Mouse (Mus musculus): Measurements from ENCODE around the gene Tns3. TPM values are rescaled to one million over a fixed set of nuclear protein-coding genes. Genes with fewer than 3 reads are reported as not detected.
A peak's percentile ranks its signal among the peaks of the same experiment; 100 is the strongest.

Gene Tns3
- polyA plus RNA-seq, 1 experiment from 2014 or later: 31.5 TPM

DNA sequence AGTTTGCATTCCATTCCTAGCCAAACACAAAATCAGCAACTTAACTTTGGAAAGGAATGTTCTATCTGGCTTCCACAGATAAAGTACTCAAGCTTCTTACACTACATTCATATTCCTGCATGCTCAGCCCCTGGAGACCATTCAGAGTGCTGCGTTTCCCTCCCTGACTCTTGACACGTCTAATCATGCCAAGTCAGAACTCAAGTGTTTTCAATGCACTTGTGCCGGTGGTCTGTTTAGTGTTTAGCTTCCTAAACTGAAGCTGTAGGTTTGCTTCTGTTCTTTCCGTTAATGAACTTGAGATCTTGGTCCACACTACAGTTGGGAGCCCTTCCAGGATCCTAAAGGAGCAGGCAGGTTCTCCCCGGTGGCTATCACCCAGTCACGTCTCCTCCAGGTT is 163.5 kb downstream of the Tns3 start:
- no peaks in the 10 kb centered on the region for H3K27me3 ChIP-seq (ENCODE audit: insufficient read depth, low read length)
- no peak overlapping the region for H3K27ac ChIP-seq (ENCODE audit: low read length)
- no peak for ATAC-seq (ENCODE audit: low FRiP score, low TSS enrichment)
- H3K4me3 ChIP-seq (ENCODE audit: low read length): no peak overlapping the region
- H3K4me1 ChIP-seq (ENCODE audit: insufficient read depth, low read length): peaks cover 30% of the 10 kb centered on the region
- 86% methylated on average over 6 of the region's 6 CpGs for WGBS
- no peak overlapping the region for H3K4me2 ChIP-seq (replicated peaks; ENCODE audit: low read depth, low read length)
- H3K9ac ChIP-seq (replicated peaks; ENCODE audit: low read length): no peak overlapping the region
- H3K9me3 ChIP-seq (ENCODE audit: low read length): no peaks in the 10 kb centered on the region
- H3K36me3 ChIP-seq (ENCODE audit: insufficient read depth, low read length): peaks cover 8% of the 10 kb centered on the region

DNA sequence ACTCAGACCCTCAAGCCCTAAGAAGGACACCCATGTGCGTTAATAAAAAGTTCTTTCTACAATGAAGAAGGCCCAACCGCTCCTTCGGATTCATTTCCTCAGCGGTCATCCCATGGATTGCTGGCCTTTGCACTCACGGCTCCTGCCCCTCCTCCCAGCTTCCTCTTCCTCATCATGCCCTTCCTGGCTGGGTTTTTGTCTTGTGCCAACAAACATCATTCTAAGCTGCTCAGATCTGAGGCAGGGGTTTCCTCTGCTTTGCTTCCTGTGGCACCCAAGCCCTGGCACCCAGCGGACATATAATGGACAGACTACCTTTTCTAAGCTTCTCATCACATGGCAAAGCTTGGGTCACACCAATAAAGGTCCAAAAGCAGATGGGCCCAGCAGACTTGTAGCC is 167.2 kb downstream of the Tns3 start:
- no peak overlapping the region for H3K9ac ChIP-seq (replicated peaks; ENCODE audit: low read length)
- no peak overlapping the region for H3K4me2 ChIP-seq (replicated peaks; ENCODE audit: low read depth, low read length)
- no peaks in the 10 kb centered on the region for H3K9me3 ChIP-seq (ENCODE audit: low read length)
- H3K4me3 ChIP-seq (ENCODE audit: low read length): no peak overlapping the region
- peaks cover 14% of the 10 kb centered on the region for H3K36me3 ChIP-seq (ENCODE audit: insufficient read depth, low read length)
- no peak for ATAC-seq (ENCODE audit: low FRiP score, low TSS enrichment)
- H3K4me1 ChIP-seq (ENCODE audit: insufficient read depth, low read length): peaks cover 16% of the 10 kb centered on the region
- no peaks in the 10 kb centered on the region for H3K27me3 ChIP-seq (ENCODE audit: insufficient read depth, low read length)
- peak overlapping the region; percentile 85 for H3K27ac ChIP-seq (ENCODE audit: low read length)
- 77% methylated on average over 6 of the region's 6 CpGs for WGBS

- no peaks in the 10 kb centered on the region for H3K9me3 ChIP-seq (ENCODE audit: low read length)
- peaks cover 19% of the 10 kb centered on the region for H3K36me3 ChIP-seq (ENCODE audit: insufficient read depth, low read length)
- WGBS: 24% methylated on average over 5 of the region's 5 CpGs
- H3K27ac ChIP-seq (ENCODE audit: low read length): peak overlapping the region; percentile 85
- H3K4me1 ChIP-seq (ENCODE audit: insufficient read depth, low read length): peaks cover 16% of the 10 kb centered on the region
- no peak overlapping the region for H3K4me2 ChIP-seq (replicated peaks; ENCODE audit: low read depth, low read length)
- ATAC-seq (ENCODE audit: low FRiP score, low TSS enrichment): peak; percentile 43; the same call in 1 of the 2 replicates
- no peaks in the 10 kb centered on the region for H3K27me3 ChIP-seq (ENCODE audit: insufficient read depth, low read length)
- H3K9ac ChIP-seq (replicated peaks; ENCODE audit: low read length): no peak overlapping the region
- no peak overlapping the region for H3K4me3 ChIP-seq (ENCODE audit: low read length)
Measured at GRCm38 (mm10) chr11:8496686-8497085, 167.6 kb downstream of the Tns3 start.

- H3K36me3 ChIP-seq (ENCODE audit: insufficient read depth, low read length): peaks cover 27% of the 10 kb centered on the region
- no peaks in the 10 kb centered on the region for H3K27me3 ChIP-seq (ENCODE audit: insufficient read depth, low read length)
- peaks cover 16% of the 10 kb centered on the region for H3K4me1 ChIP-seq (ENCODE audit: insufficient read depth, low read length)
- H3K4me3 ChIP-seq (ENCODE audit: low read length): no peak overlapping the region
- 82% methylated on average over 7 of the region's 7 CpGs for WGBS
- H3K27ac ChIP-seq (ENCODE audit: low read length): no peak overlapping the region
- H3K4me2 ChIP-seq (replicated peaks; ENCODE audit: low read depth, low read length): no peak overlapping the region
- ATAC-seq (ENCODE audit: low FRiP score, low TSS enrichment): no peak
- H3K9ac ChIP-seq (replicated peaks; ENCODE audit: low read length): no peak overlapping the region
- no peaks in the 10 kb centered on the region for H3K9me3 ChIP-seq (ENCODE audit: low read length)
Measured at GRCm38 (mm10) chr11:8495801-8496200, 168.5 kb downstream of the Tns3 start.

GRCm38 (mm10) chr11:8495036-8495435 is 169.3 kb downstream of the Tns3 start:
- peaks cover 27% of the 10 kb centered on the region for H3K36me3 ChIP-seq (ENCODE audit: insufficient read depth, low read length)
- H3K4me1 ChIP-seq (ENCODE audit: insufficient read depth, low read length): peaks cover 16% of the 10 kb centered on the region
- H3K9ac ChIP-seq (replicated peaks; ENCODE audit: low read length): no peak overlapping the region
- 50% methylated on average over 8 of the region's 8 CpGs for WGBS
- no peak overlapping the region for H3K27ac ChIP-seq (ENCODE audit: low read length)
- no peaks in the 10 kb centered on the region for H3K27me3 ChIP-seq (ENCODE audit: insufficient read depth, low read length)
- H3K4me2 ChIP-seq (replicated peaks; ENCODE audit: low read depth, low read length): no peak overlapping the region
- no peak overlapping the region for H3K4me3 ChIP-seq (ENCODE audit: low read length)
- no peak for ATAC-seq (ENCODE audit: low FRiP score, low TSS enrichment)
- H3K9me3 ChIP-seq (ENCODE audit: low read length): no peaks in the 10 kb centered on the region

DNA sequence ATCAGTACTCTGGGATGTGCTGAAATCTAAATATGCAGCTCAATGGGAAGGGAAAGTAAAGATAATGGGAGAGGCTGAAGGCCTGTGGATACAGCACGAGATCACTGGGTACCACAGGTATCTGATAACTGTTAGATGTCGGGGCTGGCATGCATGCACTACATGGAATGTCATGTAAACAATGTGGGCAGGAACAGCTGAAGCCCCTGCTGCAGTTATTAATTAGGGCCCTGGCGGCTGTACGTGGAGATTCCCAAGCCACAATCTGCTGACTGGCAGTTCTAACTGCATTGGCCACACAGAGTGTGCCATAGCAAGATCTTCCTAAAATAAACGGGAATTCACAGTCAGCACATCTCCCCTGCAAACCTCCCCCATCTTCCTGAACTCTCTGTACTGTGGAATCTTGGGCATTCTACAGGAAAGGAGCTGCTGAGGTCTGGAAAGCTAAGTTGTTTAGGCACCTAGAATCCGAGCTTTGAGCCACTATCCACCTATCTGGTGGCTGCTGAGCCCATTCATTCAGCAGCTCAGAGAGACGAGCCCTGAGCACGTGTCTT is 170.3 kb downstream of the Tns3 start:
- peaks cover 16% of the 10 kb centered on the region for H3K4me1 ChIP-seq (ENCODE audit: insufficient read depth, low read length)
- H3K9me3 ChIP-seq (ENCODE audit: low read length): no peaks in the 10 kb centered on the region
- ATAC-seq (ENCODE audit: low FRiP score, low TSS enrichment): 0 out of 2 replicates have a peak, but pooled peaks have one; percentile 7
- H3K27ac ChIP-seq (ENCODE audit: low read length): no peak overlapping the region
- peaks cover 27% of the 10 kb centered on the region for H3K36me3 ChIP-seq (ENCODE audit: insufficient read depth, low read length)
- WGBS: 57% methylated on average over 8 of the region's 8 CpGs
- H3K4me3 ChIP-seq (ENCODE audit: low read length): no peak overlapping the region
- no peak overlapping the region for H3K9ac ChIP-seq (replicated peaks; ENCODE audit: low read length)
- no peaks in the 10 kb centered on the region for H3K27me3 ChIP-seq (ENCODE audit: insufficient read depth, low read length)
- no peak overlapping the region for H3K4me2 ChIP-seq (replicated peaks; ENCODE audit: low read depth, low read length)

DNA sequence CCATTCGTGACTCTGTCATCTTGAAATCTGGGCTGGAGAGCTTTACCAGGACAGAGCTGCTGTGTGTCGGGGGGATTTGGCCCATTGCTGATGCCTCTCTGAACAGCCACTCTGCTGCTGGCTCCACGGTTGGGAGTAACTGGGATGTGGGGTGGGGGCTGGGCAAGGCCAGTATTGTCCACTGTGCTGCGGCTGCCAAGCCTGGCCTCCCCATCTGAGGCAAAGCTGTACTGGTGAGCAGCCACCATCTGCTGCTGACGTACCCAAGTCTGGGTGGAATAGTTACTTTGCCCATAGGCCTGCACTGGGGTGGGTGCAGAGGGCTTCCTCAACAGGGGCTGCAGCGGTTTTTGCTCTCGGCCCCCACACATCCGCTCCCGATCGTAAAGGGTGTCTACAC is 172.0 kb downstream of the Tns3 start:
- WGBS: 93% methylated on average over 10 of the region's 10 CpGs
- no peak for ATAC-seq (ENCODE audit: low FRiP score, low TSS enrichment)

GRCm38 (mm10) chr11:8488248-8488647 is 176.1 kb downstream of the Tns3 start:
- H3K36me3 ChIP-seq (ENCODE audit: insufficient read depth, low read length): peaks cover 26% of the 10 kb centered on the region
- H3K4me2 ChIP-seq (replicated peaks; ENCODE audit: low read depth, low read length): no peak overlapping the region
- no peak overlapping the region for H3K9ac ChIP-seq (replicated peaks; ENCODE audit: low read length)
- H3K4me1 ChIP-seq (ENCODE audit: insufficient read depth, low read length): no peaks in the 10 kb centered on the region
- H3K4me3 ChIP-seq (ENCODE audit: low read length): no peak overlapping the region
- H3K27ac ChIP-seq (ENCODE audit: low read length): no peak overlapping the region
- ATAC-seq (ENCODE audit: low FRiP score, low TSS enrichment): no peak
- no peaks in the 10 kb centered on the region for H3K9me3 ChIP-seq (ENCODE audit: low read length)
- H3K27me3 ChIP-seq (ENCODE audit: insufficient read depth, low read length): no peaks in the 10 kb centered on the region
- 70% methylated on average over 6 of the region's 6 CpGs for WGBS

More for the DNA sequence above, 172.0 kb downstream of the Tns3 start:
- Histone ChIP-seq H3K4me3 (ENCODE audit: low read length) (no peak overlapping the region), H3K9me3 (ENCODE audit: low read length) (no peaks in the 10 kb centered on the region), H3K27ac (ENCODE audit: low read length) (no peak overlapping the region), H3K4me1 (ENCODE audit: insufficient read depth, low read length) (peaks cover 12% of the 10 kb centered on the region), H3K9ac (replicated peaks; ENCODE audit: low read length) (no peak overlapping the region), H3K4me2 (replicated peaks; ENCODE audit: low read depth, low read length) (no peak overlapping the region), H3K27me3 (ENCODE audit: insufficient read depth, low read length) (no peaks in the 10 kb centered on the region), H3K36me3 (ENCODE audit: insufficient read depth, low read length) (peaks cover 27% of the 10 kb centered on the region)

GRCm38 (mm10) chr11:8486552-8486951 is 177.8 kb downstream of the Tns3 start:
- ATAC-seq (ENCODE audit: low FRiP score, low TSS enrichment): no peak
- WGBS: 81% methylated on average over 4 of the region's 4 CpGs
- H3K9me3 ChIP-seq (ENCODE audit: low read length): no peaks in the 10 kb centered on the region
- no peak overlapping the region for H3K4me2 ChIP-seq (replicated peaks; ENCODE audit: low read depth, low read length)
- H3K4me1 ChIP-seq (ENCODE audit: insufficient read depth, low read length): no peaks in the 10 kb centered on the region
- no peak overlapping the region for H3K9ac ChIP-seq (replicated peaks; ENCODE audit: low read length)
- no peak overlapping the region for H3K27ac ChIP-seq (ENCODE audit: low read length)
- no peaks in the 10 kb centered on the region for H3K27me3 ChIP-seq (ENCODE audit: insufficient read depth, low read length)
- peaks cover 9% of the 10 kb centered on the region for H3K36me3 ChIP-seq (ENCODE audit: insufficient read depth, low read length)
- no peak overlapping the region for H3K4me3 ChIP-seq (ENCODE audit: low read length)

DNA sequence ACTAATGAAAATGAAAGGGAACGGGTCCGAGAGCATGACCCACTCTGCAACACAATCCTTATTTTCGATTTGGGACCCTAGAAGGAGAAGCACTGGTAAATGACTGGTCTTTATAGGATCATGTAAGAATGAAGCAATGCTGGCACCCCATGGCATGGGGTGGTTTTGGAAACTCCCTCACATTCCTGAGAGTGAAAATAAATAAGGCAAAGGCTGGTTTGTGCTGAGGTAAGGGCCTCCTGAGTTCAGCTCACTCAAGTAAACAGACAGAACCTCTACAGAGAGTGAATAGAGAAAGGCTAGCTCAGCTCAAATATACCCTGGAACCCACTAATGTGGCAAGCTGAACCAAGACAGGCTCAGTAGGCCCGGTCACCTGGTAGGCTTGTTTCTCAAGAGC is 179.8 kb downstream of the Tns3 start:
- ATAC-seq (ENCODE audit: low FRiP score, low TSS enrichment): 0 out of 2 replicates have a peak, but pooled peaks have one; percentile 21
- 0 out of 2 replicates have a peak overlapping the region, but pooled peaks have one; percentile 27 for H3K27ac ChIP-seq (ENCODE audit: low read length)

More for the DNA sequence above, 179.8 kb downstream of the Tns3 start:
- H3K36me3 ChIP-seq (ENCODE audit: insufficient read depth, low read length): peaks cover 3% of the 10 kb centered on the region; the same call in 1 of the 2 replicates
- WGBS: 81% methylated on average over 4 of the region's 4 CpGs
- no peak overlapping the region for H3K4me2 ChIP-seq (replicated peaks; ENCODE audit: low read depth, low read length)
- no peaks in the 10 kb centered on the region for H3K27me3 ChIP-seq (ENCODE audit: insufficient read depth, low read length)
- no peak overlapping the region for H3K4me3 ChIP-seq (ENCODE audit: low read length)
- H3K9ac ChIP-seq (replicated peaks; ENCODE audit: low read length): no peak overlapping the region
- H3K9me3 ChIP-seq (ENCODE audit: low read length): no peaks in the 10 kb centered on the region
- no peaks in the 10 kb centered on the region for H3K4me1 ChIP-seq (ENCODE audit: insufficient read depth, low read length)
